Mouse (Mus musculus): ENCODE results near the gene Them5.

GRCm38 (mm10) chr3:94389420-94389819, 47.5 kb downstream of the Them5 start:
- no peak for TF ChIP-seq CTCF (conservative IDR thresholded peaks at IDR 0.05; ENCODE audit: low read length)
- TF ChIP-seq POU5F1 (IDR thresholded peaks at IDR 0.05; ENCODE audit: borderline replicate concordance, low read length), result no peak
- no peak for TF ChIP-seq NANOG (IDR thresholded peaks at IDR 0.05; ENCODE audit: borderline replicate concordance, low read length)

Measured in E14TG2a.4 (cell line).